Mouse (Mus musculus) G1E-ER4 (cell line): ENCODE measurements around the gene Zbtb46. TPM values are rescaled to one million over a fixed set of nuclear protein-coding genes. Genes with fewer than 3 reads are reported as not detected.

Experiments
- GATA1 ChIP-seq: IDR thresholded peaks from one replicate; pipeline ENCODE4 v1.8.0; 2012; ENCODE audit warnings: low read length, inconsistent platforms
- polyA plus RNA-seq: library from polyadenylated mRNA; stranded (reverse); fragments of >175 nt; gene quantifications from 2 replicates; pipeline ENCODE4 v1.2.3, GENCODE M21; 2012

The Zbtb46 gene
- polyA plus RNA-seq, 1 experiment = 0.11 TPM

DNA sequence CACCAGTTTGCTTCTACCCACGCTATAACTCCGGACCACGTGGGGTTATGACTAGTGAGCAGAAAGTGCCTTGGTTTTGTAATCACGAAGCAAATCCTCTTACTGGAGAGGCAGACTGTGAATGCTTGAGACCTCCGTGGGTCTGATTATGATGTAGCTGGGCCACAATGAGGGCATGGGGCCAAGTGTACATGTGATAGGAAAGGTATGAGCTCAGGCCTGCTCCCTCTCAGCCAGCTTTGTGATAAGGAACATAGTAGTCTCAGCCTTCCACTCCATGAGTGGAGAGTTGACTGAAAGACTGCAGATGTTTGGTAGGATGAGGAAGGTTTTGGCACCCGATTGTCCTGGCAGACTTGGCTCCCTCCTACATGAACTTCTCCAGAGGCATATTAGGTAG, 116.5 kb downstream of the Zbtb46 start:
- no peak for TF ChIP-seq GATA1

DNA sequence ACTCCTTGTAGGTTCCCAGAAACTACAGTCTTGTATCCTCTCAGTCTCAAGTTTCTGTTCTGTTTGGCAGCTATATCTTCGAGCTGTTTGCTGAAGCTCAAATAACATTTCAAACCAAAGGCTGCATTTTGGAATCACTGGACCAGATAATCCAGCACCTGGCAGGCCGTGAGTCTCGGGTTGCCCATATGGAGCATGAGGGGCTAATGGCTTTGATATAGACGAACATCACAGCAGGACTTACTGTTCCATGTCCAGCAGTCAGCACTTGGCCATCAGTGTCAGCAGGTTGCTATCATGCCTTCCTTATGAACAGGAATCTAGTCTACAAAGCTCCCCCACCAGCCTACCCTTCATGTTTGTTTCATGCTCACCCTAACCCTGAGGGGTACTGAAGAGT, 118.8 kb downstream of the Zbtb46 start:
- no peak for TF ChIP-seq GATA1

Other genes with a start within 250 kb of the Zbtb46 start
- not detected in 2 replicates for gene Srms, start 246.2 kb downstream of the Zbtb46 start, polyA plus RNA-seq
- not detected in 2 replicates for gene Fndc11, start 239.4 kb downstream of the Zbtb46 start, polyA plus RNA-seq
- 12.4 and 14.2 TPM in 2 replicates for gene Helz2, start 217.4 kb downstream of the Zbtb46 start, polyA plus RNA-seq
- gene Gmeb2, start 171.4 kb downstream of the Zbtb46 start, polyA plus RNA-seq = 10.8 and 19.1 TPM in 2 replicates
- gene Stmn3, start 144.9 kb downstream of the Zbtb46 start, polyA plus RNA-seq = not detected in 2 replicates
- 25.1 and 35.5 TPM in 2 replicates for gene Rtel1, start 139.7 kb downstream of the Zbtb46 start, polyA plus RNA-seq
- 36.5 and 42.9 TPM in 2 replicates for gene Zgpat, start 94.5 kb downstream of the Zbtb46 start, polyA plus RNA-seq
- 21.7 and 25.2 TPM in 2 replicates for gene Arfrp1, start 94.0 kb downstream of the Zbtb46 start, polyA plus RNA-seq
- gene Lime1, start 79.3 kb downstream of the Zbtb46 start, polyA plus RNA-seq = 17.7 and 30.2 TPM in 2 replicates
- not detected in 2 replicates for gene Abhd16b, start 33.8 kb upstream of the Zbtb46 start, polyA plus RNA-seq
- gene Tpd52l2, start 37.7 kb upstream of the Zbtb46 start, polyA plus RNA-seq = 31.1 and 70.5 TPM in 2 replicates
- 27.9 and 31.8 TPM in 2 replicates for gene Dnajc5, start 61.1 kb upstream of the Zbtb46 start, polyA plus RNA-seq
- gene Uckl1, start 125.5 kb upstream of the Zbtb46 start, polyA plus RNA-seq = 71.6 and 72.0 TPM in 2 replicates
- gene Prpf6, start 132.4 kb upstream of the Zbtb46 start, polyA plus RNA-seq = 25.6 and 26.6 TPM in 2 replicates
- gene Zfp512b, start 133.4 kb upstream of the Zbtb46 start, polyA plus RNA-seq = 82.6 and 93.4 TPM in 2 replicates
- gene Samd10, start 139.8 kb upstream of the Zbtb46 start, polyA plus RNA-seq = 2.2 and 2.4 TPM in 2 replicates
- not detected in 2 replicates for gene Gm29797, start 197.6 kb upstream of the Zbtb46 start, polyA plus RNA-seq
- 0.05 TPM in 1 of 2 replicates, not detected in the other for gene Sox18, start 212.2 kb upstream of the Zbtb46 start, polyA plus RNA-seq
- not detected in 2 replicates for gene Tcea2, start 220.9 kb upstream of the Zbtb46 start, polyA plus RNA-seq
- 20.0 and 25.5 TPM in 2 replicates for gene Rgs19, start 234.6 kb upstream of the Zbtb46 start, polyA plus RNA-seq
- not detected in 2 replicates for gene Lkaaear1, start 239.0 kb upstream of the Zbtb46 start, polyA plus RNA-seq